Mouse (Mus musculus) cerebellum, postnatal 36 days (tissue): ENCODE measurements around the gene Nudt7.

ENCODE experiments used
- DNase-seq, 2 experiments: peaks; one replicate each; pipeline ENCODE4 v3.0.0; 2021 to 2022; ENCODE audit warnings: mixed read lengths in 2 of 2

Gene Nudt7

GRCm38 (mm10) chr8:114143645-114144290, 10.4 kb downstream of the Nudt7 start:
- DNase-seq = peak in 1 of 2 experiments; percentile 11

GRCm38 (mm10) chr8:114153311-114154045, 20.1 kb downstream of the Nudt7 start:
- DNase-seq = no peak

- no peak for DNase-seq
These were observed 25.2 kb downstream of the Nudt7 start for GRCm38 (mm10) chr8:114158586-114158985.

- DNase-seq = no peak
These were observed 26.3 kb downstream of the Nudt7 start for GRCm38 (mm10) chr8:114159666-114160065.

- DNase-seq = no peak
These were observed 30.5 kb downstream of the Nudt7 start for GRCm38 (mm10) chr8:114163871-114164270.

- no peak for DNase-seq
These were observed 31.2 kb downstream of the Nudt7 start for GRCm38 (mm10) chr8:114164444-114165096.

- no peak for DNase-seq
These were observed 32.4 kb downstream of the Nudt7 start for GRCm38 (mm10) chr8:114165741-114166140.

- no peak for DNase-seq
These were observed 43.4 kb downstream of the Nudt7 start for GRCm38 (mm10) chr8:114176721-114177120.

GRCm38 (mm10) chr8:114193334-114193733, 60.0 kb downstream of the Nudt7 start:
- DNase-seq = no peak

GRCm38 (mm10) chr8:114198990-114199389, 65.6 kb downstream of the Nudt7 start:
- DNase-seq = peak in 1 of 2 experiments; percentile 22
